Mouse (Mus musculus) MEL (cell line): ENCODE data around the gene Gm20388.

Experiments used
- BHLHE40 ChIP-seq: IDR thresholded peaks from 2 replicates; pipeline ENCODE4 v1.6.1; 2012; ENCODE audit warnings: low read depth, mild to moderate bottlenecking, inconsistent platforms, low read length, improper control_type of control experiment, borderline replicate concordance
- CHD1 ChIP-seq: IDR thresholded peaks from 2 replicates; pipeline ENCODE4 v1.6.1; 2012; ENCODE audit warnings: low read depth, mild to moderate bottlenecking, inconsistent platforms, low read length, improper control_type of control experiment
- CTCF ChIP-seq, 3 experiments: IDR thresholded peaks in 2 of 3; conservative IDR thresholded peaks in 1 of 3; 2 replicates each; pipeline ENCODE4 v1.5.1; 2011 to 2012; ENCODE audit warnings: low read length in 3 of 3, low read depth in 2 of 3, mild to moderate bottlenecking in 2 of 3, improper control_type of control experiment in 1 of 3, inconsistent platforms in 1 of 3, mixed read lengths in 1 of 3, moderate library complexity in 1 of 3; ENCODE audit not compliant: control insufficient read depth in 1 of 3, insufficient read depth in 1 of 3, poor library complexity in 1 of 3, severe bottlenecking in 1 of 3
- EP300 ChIP-seq, 2 experiments: IDR thresholded peaks; 2 replicates each; pipeline ENCODE4 v1.6.1; 2011; ENCODE audit warnings: improper control_type of control experiment in 2 of 2, low read length in 2 of 2, low read depth in 1 of 2, mild to moderate bottlenecking in 1 of 2
- ETS1 ChIP-seq: IDR thresholded peaks from 2 replicates; pipeline ENCODE4 v1.6.1; 2012; ENCODE audit warnings: low read depth, mild to moderate bottlenecking, inconsistent platforms, low read length, improper control_type of control experiment, moderate library complexity
- GATA1 ChIP-seq: IDR thresholded peaks from 2 replicates; pipeline ENCODE4 v1.6.1; 2011; ENCODE audit warnings: low read depth, low read length, improper control_type of control experiment
- KAT2A ChIP-seq: conservative IDR thresholded peaks from 2 replicates; pipeline ENCODE4 v1.6.1; 2012; ENCODE audit warnings: low read depth, low read length, improper control_type of control experiment, inconsistent platforms
- MYC ChIP-seq: IDR thresholded peaks from 2 replicates; pipeline ENCODE4 v1.6.1; 2011; ENCODE audit warnings: low read depth, mild to moderate bottlenecking, low read length, improper control_type of control experiment, moderate library complexity
- NRF1 ChIP-seq: IDR thresholded peaks from 2 replicates; pipeline ENCODE4 v1.6.1; 2014; ENCODE audit warnings: low read depth, mild to moderate bottlenecking, inconsistent platforms, low read length, improper control_type of control experiment, moderate library complexity; ENCODE audit not compliant: poor library complexity, insufficient read depth, severe bottlenecking
- POLR2A ChIP-seq, 2 experiments: IDR thresholded peaks; 2 replicates each; pipeline ENCODE4 v1.6.1; 2011 to 2012; ENCODE audit warnings: low read length in 2 of 2, mild to moderate bottlenecking in 2 of 2, control low read depth in 1 of 2, improper control_type of control experiment in 1 of 2, low read depth in 1 of 2, moderate library complexity in 1 of 2; ENCODE audit not compliant: control insufficient read depth in 1 of 2, insufficient read depth in 1 of 2, poor library complexity in 1 of 2
- RCOR1 ChIP-seq: IDR thresholded peaks from 2 replicates; pipeline ENCODE4 v1.6.1; 2012; ENCODE audit warnings: low read depth, mild to moderate bottlenecking, inconsistent platforms, low read length, improper control_type of control experiment
- USF1 ChIP-seq: IDR thresholded peaks from 2 replicates; pipeline ENCODE4 v1.6.1; 2014; ENCODE audit warnings: low read depth, mild to moderate bottlenecking, inconsistent platforms, low read length, improper control_type of control experiment, moderate library complexity
- ZNF384 ChIP-seq: IDR thresholded peaks from 2 replicates; pipeline ENCODE4 v1.6.1; 2012; ENCODE audit warnings: low read depth, mild to moderate bottlenecking, inconsistent platforms, low read length, improper control_type of control experiment

GRCm38 (mm10) chr8:120412911-120413625 is 502.4 kb downstream of the Gm20388 start:
- TF ChIP-seq ZNF384 (no peak), KAT2A (no peak), GATA1 (no peak), CTCF (IDR thresholded peaks at IDR 0.05 in 2 of 3, conservative IDR thresholded peaks at IDR 0.05 in 1 of 3; ENCODE audit: control insufficient read depth in 1 of 3, insufficient read depth in 1 of 3, low read depth in 2 of 3, low read length in 3 of 3, poor library complexity in 1 of 3, severe bottlenecking in 1 of 3) (no peak), POLR2A (IDR thresholded peaks at IDR 0.05; ENCODE audit: control insufficient read depth in 1 of 2, insufficient read depth in 1 of 2, low read depth in 1 of 2, low read length in 2 of 2, poor library complexity in 1 of 2) (no peak), ETS1 (no peak), NRF1 (no peak), BHLHE40 (no peak), EP300 (IDR thresholded peaks at IDR 0.05; ENCODE audit: low read depth in 1 of 2, low read length in 2 of 2) (no peak), MYC (no peak), USF1 (no peak), CHD1 (no peak), RCOR1 (no peak)
